Mouse (Mus musculus): Measurements from ENCODE around the gene Fam189a1.

GRCm38 (mm10) chr7:65141907-65142698 lies 14.3 kb downstream of the Fam189a1 start:
- no peak for TF ChIP-seq EP300 (IDR thresholded peaks at IDR 0.05; ENCODE audit: insufficient read depth, low read depth, low read length)
- no peak for TF ChIP-seq CTCF (IDR thresholded peaks at IDR 0.05; ENCODE audit: low read depth, low read length)
- no peak for TF ChIP-seq POLR2A (IDR thresholded peaks at IDR 0.05; ENCODE audit: insufficient read depth, low read length)

Data from ES-Bruce4 (cell line).